Mouse (Mus musculus) kidney, adult 2 months (tissue): ENCODE measurements around the gene Stpg3. TPM values are rescaled to one million over a fixed set of nuclear protein-coding genes. Genes with fewer than 3 reads are reported as not detected.

ENCODE experiments used
- DNase-seq: peaks from one replicate; pipeline ENCODE4 v3.0.0; 2021
- H3K27ac ChIP-seq: fragments of 200-500 bp; 2 replicates; pipeline ENCODE4 v1.5.1; 2012; ENCODE audit warnings: low read depth, low read length, control low read depth, inconsistent platforms; ENCODE audit not compliant: insufficient read depth
- H3K27me3 ChIP-seq: fragments of 200-500 bp; replicated peaks from 2 replicates; pipeline ENCODE4 v1.6.1; 2012; ENCODE audit warnings: mild to moderate bottlenecking, moderate library complexity, low read length, inconsistent platforms; ENCODE audit not compliant: control insufficient read depth, insufficient read depth
- H3K36me3 ChIP-seq: fragments of 200-500 bp; 2 replicates; pipeline ENCODE4 v1.6.1; 2012; ENCODE audit warnings: mild to moderate bottlenecking, moderate library complexity, low read length, inconsistent platforms; ENCODE audit not compliant: control insufficient read depth, insufficient read depth
- H3K4me1 ChIP-seq: fragments of 200-500 bp; 2 replicates; pipeline ENCODE4 v1.6.1; 2011; ENCODE audit warnings: low read length; ENCODE audit not compliant: control insufficient read depth, insufficient read depth
- H3K4me3 ChIP-seq: fragments of 200-500 bp; 2 replicates; pipeline ENCODE4 v1.5.1; 2011; ENCODE audit warnings: mild to moderate bottlenecking, low read depth, low read length, control low read depth; ENCODE audit not compliant: insufficient read depth
- CTCF ChIP-seq: fragments of 200-500 bp; conservative IDR thresholded peaks from 2 replicates; pipeline ENCODE4 v1.5.1; 2011; ENCODE audit warnings: low read depth, mild to moderate bottlenecking, control low read depth, low read length, moderate library complexity, mixed read lengths; ENCODE audit not compliant: insufficient read depth, insufficient read length
- POLR2A ChIP-seq: fragments of 200-500 bp; IDR thresholded peaks from one replicate; pipeline ENCODE4 v1.6.1; 2011; ENCODE audit warnings: low read depth, low read length, control low read depth
- WGBS: fragments of 180-500 bp; shearing (Covaris S2); methylation state at CpG from one replicate; pipeline ENCODE4 v1.1.7; 2018; 5-methylcytosine and 5-hydroxymethylcytosine counted together
- polyA plus RNA-seq: library from polyadenylated mRNA; depleted of rRNA; stranded (reverse); fragments of >200 nt; gene quantifications from 2 replicates; pipeline ENCODE4 v1.2.3, GENCODE M21; 2012

Gene Stpg3
- polyA plus RNA-seq, 1 experiment = 0.42 TPM

GRCm38 (mm10) chr2:25207593-25207992 lies 6.8 kb downstream of the Stpg3 start:
- TF ChIP-seq CTCF (no peak), POLR2A (no peak)
- H3K27me3 ChIP-seq = no peaks in the 10 kb centered on the region
- H3K36me3 ChIP-seq = peaks cover 4% of the 10 kb centered on the region; the same call in 1 of the 2 replicates
- H3K4me3 ChIP-seq = no peak overlapping the region
- H3K27ac ChIP-seq = no peak overlapping the region
- peak; percentile 55 for DNase-seq
- 44% methylated on average over 1 of the region's 1 CpGs for WGBS
- H3K4me1 ChIP-seq = peaks cover 24% of the 10 kb centered on the region; the same call in 1 of the 2 replicates

- H3K36me3 ChIP-seq = peaks cover 4% of the 10 kb centered on the region; the same call in 1 of the 2 replicates
- 54% methylated on average over 4 of the region's 4 CpGs for WGBS
- DNase-seq = no peak
- TF ChIP-seq CTCF = no peak; the same call in 1 of the 2 replicates
- TF ChIP-seq POLR2A = no peak
- no peaks in the 10 kb centered on the region for H3K27me3 ChIP-seq
- peaks cover 9% of the 10 kb centered on the region; the same call in 1 of the 2 replicates for H3K4me1 ChIP-seq
- no peak overlapping the region for H3K4me3 ChIP-seq
- no peak overlapping the region for H3K27ac ChIP-seq
These were observed 10.7 kb downstream of the Stpg3 start for GRCm38 (mm10) chr2:25203631-25204214.

- H3K27me3 ChIP-seq = no peaks in the 10 kb centered on the region
- 88% methylated on average over 2 of the region's 2 CpGs for WGBS
- no peak overlapping the region for H3K27ac ChIP-seq
- H3K36me3 ChIP-seq = peaks cover 4% of the 10 kb centered on the region; the same call in 1 of the 2 replicates
- no peak overlapping the region for H3K4me3 ChIP-seq
- no peaks in the 10 kb centered on the region; the same call in 1 of the 2 replicates for H3K4me1 ChIP-seq
- TF ChIP-seq POLR2A (no peak), CTCF (no peak)
- DNase-seq = no peak
These were observed 13.8 kb downstream of the Stpg3 start for GRCm38 (mm10) chr2:25200631-25201030.

- H3K4me3 ChIP-seq = no peak overlapping the region
- no peak for DNase-seq
- TF ChIP-seq CTCF (no peak), POLR2A (no peak)
- no peaks in the 10 kb centered on the region for H3K27me3 ChIP-seq
- no peak overlapping the region for H3K27ac ChIP-seq
- H3K4me1 ChIP-seq = peaks cover 10% of the 10 kb centered on the region; the same call in 1 of the 2 replicates
- peaks cover 1% of the 10 kb centered on the region; the same call in 1 of the 2 replicates for H3K36me3 ChIP-seq
These were observed 16.5 kb downstream of the Stpg3 start for GRCm38 (mm10) chr2:25197946-25198345.

- 23% methylated on average over 2 of the region's 2 CpGs for WGBS
- Histone ChIP-seq H3K27ac (peak overlapping the region; percentile 93), H3K4me3 (0 out of 2 replicates have a peak overlapping the region, but pooled peaks have one; percentile 43), H3K4me1 (peaks cover 10% of the 10 kb centered on the region; the same call in 1 of the 2 replicates), H3K36me3 (no peaks in the 10 kb centered on the region; the same call in 1 of the 2 replicates), H3K27me3 (no peaks in the 10 kb centered on the region)
- no peak for TF ChIP-seq CTCF
- TF ChIP-seq POLR2A = no peak
- no peak for DNase-seq
These were observed 17.2 kb downstream of the Stpg3 start for GRCm38 (mm10) chr2:25197191-25197590.

GRCm38 (mm10) chr2:25196172-25196954 lies 18.1 kb downstream of the Stpg3 start, which contains the start of gene Tor4a:
Gene Tor4a (minus strand): TSS chr2:25196886.
- Histone ChIP-seq H3K27me3 (no peaks in the 10 kb centered on the region), H3K4me3 (peak within 1 kb of the TSS; percentile 43), H3K4me1 (peaks cover 10% of the 10 kb centered on the region; the same call in 1 of the 2 replicates), H3K27ac (peak within 1 kb of the TSS; percentile 93), H3K36me3 (no peaks in the 10 kb centered on the region; the same call in 1 of the 2 replicates)
- TF ChIP-seq CTCF (no peak), POLR2A (peak; percentile 55)
- 16% methylated on average over 8 of the region's 8 CpGs for WGBS
- peak; percentile 96 for DNase-seq
